Mouse (Mus musculus) MEL (cell line): Measurements from ENCODE around the gene Tatdn3.

Source experiments
- CTCF ChIP-seq, 3 experiments: IDR thresholded peaks in 2 of 3; conservative IDR thresholded peaks in 1 of 3; 2 replicates each; pipeline ENCODE4 v1.5.1; 2011 to 2012; ENCODE audit warnings: low read length in 3 of 3, low read depth in 2 of 3, mild to moderate bottlenecking in 2 of 3, improper control_type of control experiment in 1 of 3, inconsistent platforms in 1 of 3, mixed read lengths in 1 of 3, moderate library complexity in 1 of 3; ENCODE audit not compliant: control insufficient read depth in 1 of 3, insufficient read depth in 1 of 3, poor library complexity in 1 of 3, severe bottlenecking in 1 of 3
- GATA1 ChIP-seq: IDR thresholded peaks from 2 replicates; pipeline ENCODE4 v1.6.1; 2011; ENCODE audit warnings: low read depth, low read length, improper control_type of control experiment
- MAX ChIP-seq: IDR thresholded peaks from 2 replicates; pipeline ENCODE4 v1.6.1; 2011; ENCODE audit warnings: low read length, improper control_type of control experiment
- MAZ ChIP-seq: IDR thresholded peaks from 2 replicates; pipeline ENCODE4 v1.6.1; 2012; ENCODE audit warnings: low read depth, mild to moderate bottlenecking, inconsistent platforms, low read length, improper control_type of control experiment
- NELFE ChIP-seq: IDR thresholded peaks from 2 replicates; pipeline ENCODE4 v1.6.1; 2011; ENCODE audit warnings: low read depth, low read length, improper control_type of control experiment
- POLR2A ChIP-seq, 2 experiments: IDR thresholded peaks; 2 replicates each; pipeline ENCODE4 v1.6.1; 2011 to 2012; ENCODE audit warnings: low read length in 2 of 2, mild to moderate bottlenecking in 2 of 2, control low read depth in 1 of 2, improper control_type of control experiment in 1 of 2, low read depth in 1 of 2, moderate library complexity in 1 of 2; ENCODE audit not compliant: control insufficient read depth in 1 of 2, insufficient read depth in 1 of 2, poor library complexity in 1 of 2
- TBP ChIP-seq: IDR thresholded peaks from 2 replicates; pipeline ENCODE4 v1.8.0; 2011; ENCODE audit warnings: low read depth, low read length, improper control_type of control experiment
- USF1 ChIP-seq: IDR thresholded peaks from 2 replicates; pipeline ENCODE4 v1.6.1; 2014; ENCODE audit warnings: low read depth, mild to moderate bottlenecking, inconsistent platforms, low read length, improper control_type of control experiment, moderate library complexity
- ZNF384 ChIP-seq: IDR thresholded peaks from 2 replicates; pipeline ENCODE4 v1.6.1; 2012; ENCODE audit warnings: low read depth, mild to moderate bottlenecking, inconsistent platforms, low read length, improper control_type of control experiment

GRCm38 (mm10) chr1:191025016-191026012 lies 37.4 kb downstream of the Tatdn3 start:
- TF ChIP-seq NELFE (no peak), MAX (no peak; the same call in none of the 2 replicates), USF1 (no peak), GATA1 (no peak), POLR2A (IDR thresholded peaks at IDR 0.05; ENCODE audit: control insufficient read depth in 1 of 2, insufficient read depth in 1 of 2, low read depth in 1 of 2, low read length in 2 of 2, poor library complexity in 1 of 2) (no peak), CTCF (IDR thresholded peaks at IDR 0.05 in 2 of 3, conservative IDR thresholded peaks at IDR 0.05 in 1 of 3; ENCODE audit: control insufficient read depth in 1 of 3, insufficient read depth in 1 of 3, low read depth in 2 of 3, low read length in 3 of 3, poor library complexity in 1 of 3, severe bottlenecking in 1 of 3) (no peak), MAZ (no peak), TBP (no peak), ZNF384 (no peak)
